Mouse (Mus musculus): ENCODE data around the gene Klhdc4.

The Klhdc4 gene

DNA sequence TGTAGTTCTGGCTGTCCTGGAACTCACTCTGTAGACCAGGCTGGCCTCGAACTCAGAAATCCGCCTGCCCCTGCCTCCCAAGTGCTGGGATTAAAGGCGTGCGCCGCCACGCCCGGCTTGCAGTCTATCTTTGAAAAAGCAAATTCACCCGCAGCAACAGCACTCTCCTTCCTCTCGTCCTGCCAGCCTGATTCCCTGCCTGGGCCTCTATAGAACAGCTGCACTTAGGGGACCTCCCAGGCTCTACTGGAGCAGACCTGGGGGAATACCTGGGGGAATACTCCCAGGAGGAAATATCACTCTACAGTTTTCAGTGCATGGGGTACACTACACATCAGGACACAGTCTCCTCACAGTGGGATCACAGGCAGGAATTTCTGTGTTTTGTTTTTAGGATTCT is 19.9 kb upstream of the Klhdc4 start:
- no peak for DNase-seq (ENCODE audit: low spot score)

DNA sequence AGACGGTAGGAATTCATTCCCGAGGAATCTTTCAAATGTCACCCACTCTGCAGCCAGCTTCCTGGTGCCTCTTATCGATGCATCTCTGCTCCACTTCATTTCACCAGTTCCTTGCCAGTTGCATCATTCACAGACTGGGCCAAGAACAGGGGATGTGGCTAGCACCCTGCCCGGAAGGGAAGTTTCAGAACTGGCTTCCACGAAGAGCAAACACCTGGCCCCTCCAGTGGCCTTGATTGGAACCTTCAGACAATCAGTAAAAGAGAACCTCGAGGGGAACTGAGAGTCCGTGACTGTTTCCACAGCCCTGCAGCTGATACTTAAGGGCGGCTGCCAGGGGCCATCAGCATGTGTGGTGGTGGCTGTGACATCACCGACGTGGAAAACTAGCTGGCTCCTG is 19.1 kb upstream of the Klhdc4 start:
- no peak for DNase-seq (ENCODE audit: low spot score)

DNA sequence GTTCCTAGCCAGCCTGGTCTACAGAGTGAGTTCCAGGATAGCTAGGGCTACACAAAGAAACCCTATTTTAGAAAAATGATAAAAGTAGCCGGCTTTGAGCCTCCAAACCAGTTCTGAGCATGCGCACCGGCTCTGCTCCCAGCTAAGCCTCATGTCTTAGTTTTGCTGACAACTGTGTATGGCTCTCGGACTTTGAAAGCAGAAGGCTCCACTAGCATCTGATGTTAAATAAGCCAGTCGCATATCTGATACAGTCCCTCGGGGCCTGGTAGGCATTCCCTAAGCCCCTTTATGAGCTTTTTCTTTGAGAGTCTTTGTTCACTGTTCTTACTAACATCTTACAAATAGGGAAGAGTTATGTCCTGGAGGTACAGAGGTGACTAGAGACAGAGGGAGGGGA is 18.6 kb upstream of the Klhdc4 start:
- no peak for DNase-seq (ENCODE audit: low spot score)

DNA sequence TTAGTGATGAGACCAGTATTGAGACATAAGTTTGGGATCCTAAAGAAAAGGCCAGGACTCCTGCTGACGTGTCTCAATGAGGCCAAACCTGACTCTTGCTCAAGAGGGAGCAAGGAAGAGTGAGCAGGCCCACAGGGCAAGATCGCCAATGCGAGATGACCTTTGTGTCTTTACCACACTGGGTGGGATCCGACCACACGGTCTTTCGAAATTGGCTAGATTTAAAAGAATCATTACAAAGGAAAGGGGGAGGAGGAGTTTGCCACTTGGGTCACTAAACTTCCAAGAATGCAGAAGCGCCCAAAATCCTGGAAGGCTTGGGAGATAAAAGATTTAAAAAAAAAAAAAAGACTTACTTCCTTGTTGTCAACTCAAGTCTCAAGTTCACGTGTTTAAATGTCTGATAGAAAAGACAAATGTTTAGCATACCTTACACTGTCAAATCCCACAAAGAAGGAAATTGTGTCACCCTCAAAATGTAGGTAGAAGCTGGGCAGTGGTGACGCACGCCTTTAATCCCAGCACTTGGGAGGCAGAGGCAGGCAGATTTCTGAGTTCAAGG is 18.0 kb upstream of the Klhdc4 start:
- no peak for DNase-seq (ENCODE audit: low spot score)

DNA sequence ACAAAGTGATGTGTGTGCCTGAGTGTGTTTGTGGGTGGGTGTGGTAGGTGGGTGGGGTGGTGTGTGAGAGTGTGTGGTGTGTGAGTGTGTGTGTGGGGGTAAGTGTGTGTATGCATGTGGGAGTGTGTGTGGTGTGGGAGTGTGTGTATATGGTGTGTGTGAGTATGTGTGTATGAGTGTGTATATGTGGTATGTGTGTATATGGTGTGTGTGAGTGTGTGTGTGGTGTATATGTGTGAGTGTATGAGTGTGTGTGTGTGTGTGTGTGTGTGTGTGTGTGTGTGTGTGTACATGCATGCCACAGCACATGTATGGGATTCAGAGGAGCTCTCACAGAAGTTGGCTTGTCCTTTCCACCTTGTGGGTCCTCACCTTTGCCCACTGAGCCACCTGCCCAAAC is 17.4 kb upstream of the Klhdc4 start:
- DNase-seq (ENCODE audit: low spot score), result no peak

DNA sequence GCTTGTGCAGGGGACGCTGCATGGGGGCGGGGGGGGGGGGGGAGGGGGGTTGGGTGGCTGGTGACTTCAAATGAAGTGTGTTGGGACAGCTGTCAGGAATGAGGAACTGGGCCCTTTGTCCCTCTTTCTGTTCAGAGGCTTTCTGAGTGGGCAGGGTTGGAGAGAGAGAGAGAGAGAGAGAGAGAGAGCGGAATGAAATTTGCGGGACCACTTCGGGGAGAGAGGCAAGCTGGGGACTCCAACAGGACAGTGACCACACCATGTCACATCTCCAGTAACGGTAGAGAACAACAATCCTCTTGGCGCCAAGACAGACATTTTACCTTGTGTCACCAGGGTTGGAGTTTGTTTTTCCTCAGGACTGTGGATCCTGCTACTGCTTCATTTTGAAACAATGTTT is 15.4 kb upstream of the Klhdc4 start:
- no peak for DNase-seq (ENCODE audit: low spot score)

DNA sequence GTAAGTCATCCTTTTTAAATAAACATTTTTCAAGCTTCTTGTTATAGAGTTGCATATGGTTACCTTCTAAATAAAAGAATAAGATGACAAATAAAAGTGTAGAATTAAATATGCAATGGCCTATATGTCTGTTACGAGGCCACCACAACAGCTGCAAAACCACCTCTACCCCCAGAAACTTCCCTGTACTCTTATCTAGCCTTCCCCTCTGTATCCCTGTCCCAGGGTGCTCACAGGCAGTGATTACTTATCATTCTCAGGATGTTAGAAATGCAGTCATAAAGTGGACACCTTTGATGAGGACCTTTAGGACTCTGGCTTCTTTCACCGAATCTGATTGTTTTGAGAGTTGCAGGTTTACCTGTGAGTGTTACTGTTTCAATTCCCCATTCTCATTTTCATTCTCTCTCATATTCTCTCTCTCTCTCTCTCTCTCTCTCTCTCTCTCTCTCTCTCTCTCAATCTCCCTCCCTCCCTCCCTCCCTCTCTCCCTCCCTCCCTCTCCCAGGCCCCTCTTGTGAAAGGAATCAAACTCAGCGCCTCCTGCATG is 13.9 kb upstream of the Klhdc4 start:
- no peak for DNase-seq (ENCODE audit: low spot score)

DNA sequence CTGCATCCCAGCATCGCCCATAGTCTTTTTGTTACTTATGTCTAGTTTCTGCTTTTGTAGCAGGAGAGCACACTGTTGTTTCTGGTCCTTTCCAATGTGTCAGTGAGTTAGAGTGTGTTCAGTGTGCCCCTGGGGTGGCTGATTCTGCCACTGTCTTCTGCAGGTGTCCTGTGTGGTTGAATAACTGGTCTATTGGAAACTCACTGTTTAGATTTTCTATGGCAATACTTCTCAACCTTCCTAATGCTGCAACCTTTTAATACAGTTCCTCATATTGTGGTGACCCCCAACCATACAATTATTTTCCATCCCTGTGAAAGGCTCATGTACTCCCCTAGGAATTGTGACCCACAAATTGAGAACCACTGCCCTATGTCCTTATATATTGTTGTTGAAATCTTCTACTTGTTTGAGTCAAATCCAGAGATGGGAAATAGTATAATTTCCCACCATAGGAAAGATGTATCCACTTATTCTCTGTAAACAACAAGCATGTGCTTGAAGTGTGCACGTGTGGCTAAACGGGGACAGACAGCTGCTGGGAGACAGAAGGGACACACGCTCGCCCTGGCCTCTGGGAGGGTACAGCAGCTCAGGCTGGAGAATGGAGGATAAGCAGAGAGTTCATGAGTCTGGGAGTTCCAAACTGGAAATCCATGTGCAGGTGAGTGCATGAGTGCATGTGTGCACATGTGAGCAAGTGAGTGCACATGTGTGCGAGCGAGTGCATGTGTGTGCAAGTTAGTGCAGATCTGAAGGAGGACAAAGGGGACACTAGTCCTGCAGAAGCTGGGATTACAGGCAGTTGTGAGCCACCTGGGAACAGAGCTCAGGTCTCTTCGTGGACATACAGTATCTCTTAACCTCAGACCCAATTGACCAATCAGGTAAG is 12.9 kb upstream of the Klhdc4 start:
- no peak for DNase-seq (ENCODE audit: low spot score)

DNA sequence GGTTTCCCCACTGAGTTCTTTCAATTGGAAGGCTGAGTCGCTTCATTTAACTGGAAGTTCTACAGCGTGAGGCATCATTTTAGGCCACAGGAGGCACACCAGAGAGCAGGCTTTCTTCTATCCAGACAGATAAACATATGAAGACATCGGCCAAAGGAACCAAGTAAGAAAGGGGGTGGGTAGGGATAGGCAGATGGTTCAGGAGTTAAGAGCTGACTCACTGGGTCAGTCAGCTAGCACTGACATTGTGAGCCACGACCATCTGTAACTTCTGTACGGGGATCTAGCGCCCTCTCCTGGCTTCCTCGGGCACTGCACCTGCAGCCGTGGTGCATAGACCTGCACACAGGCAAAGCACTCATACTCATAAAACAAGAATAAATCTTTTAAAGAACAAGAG is 11.9 kb upstream of the Klhdc4 start:
- no peak for DNase-seq (ENCODE audit: low spot score)

DNA sequence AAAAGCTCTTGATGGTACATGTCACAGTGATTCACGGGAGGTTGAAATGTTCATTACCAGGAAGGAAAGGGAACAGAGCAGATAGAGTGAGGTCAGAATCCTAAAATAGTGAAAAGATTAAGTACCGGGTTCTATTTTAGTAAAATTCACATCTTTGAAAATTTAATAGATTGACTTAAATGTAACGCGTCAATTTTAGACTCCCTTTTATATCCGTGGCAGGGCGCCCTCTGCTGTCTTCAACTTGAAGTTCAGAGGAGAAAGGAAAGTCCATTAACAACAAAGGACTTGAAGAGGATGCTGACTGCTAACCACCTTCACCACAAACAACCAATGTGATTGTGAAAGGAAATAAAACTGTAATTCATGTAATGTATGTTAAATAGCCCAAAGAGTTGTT is 3.1 kb upstream of the Klhdc4 start:
- no peak for DNase-seq (ENCODE audit: low spot score)

DNA sequence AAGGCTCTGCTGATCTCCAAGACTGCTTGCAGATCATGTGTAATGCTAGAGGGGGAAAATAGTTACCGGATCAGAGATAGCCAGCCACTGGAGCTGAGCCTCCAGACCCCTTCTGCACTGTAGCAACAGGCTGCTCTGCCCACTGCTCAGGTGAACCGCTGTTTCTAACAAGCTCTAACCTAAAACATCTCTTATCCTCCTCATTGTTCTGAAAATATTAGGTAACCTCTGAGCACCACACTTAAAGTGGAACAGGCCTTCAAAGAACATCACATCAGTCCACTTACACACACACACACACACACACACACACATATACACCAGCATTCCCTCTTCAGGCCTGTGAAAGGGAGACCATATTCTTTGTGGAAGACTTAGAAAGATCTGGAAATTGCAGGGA is 2.7 kb upstream of the Klhdc4 start:
- DNase-seq (ENCODE audit: low spot score), result no peak

DNA sequence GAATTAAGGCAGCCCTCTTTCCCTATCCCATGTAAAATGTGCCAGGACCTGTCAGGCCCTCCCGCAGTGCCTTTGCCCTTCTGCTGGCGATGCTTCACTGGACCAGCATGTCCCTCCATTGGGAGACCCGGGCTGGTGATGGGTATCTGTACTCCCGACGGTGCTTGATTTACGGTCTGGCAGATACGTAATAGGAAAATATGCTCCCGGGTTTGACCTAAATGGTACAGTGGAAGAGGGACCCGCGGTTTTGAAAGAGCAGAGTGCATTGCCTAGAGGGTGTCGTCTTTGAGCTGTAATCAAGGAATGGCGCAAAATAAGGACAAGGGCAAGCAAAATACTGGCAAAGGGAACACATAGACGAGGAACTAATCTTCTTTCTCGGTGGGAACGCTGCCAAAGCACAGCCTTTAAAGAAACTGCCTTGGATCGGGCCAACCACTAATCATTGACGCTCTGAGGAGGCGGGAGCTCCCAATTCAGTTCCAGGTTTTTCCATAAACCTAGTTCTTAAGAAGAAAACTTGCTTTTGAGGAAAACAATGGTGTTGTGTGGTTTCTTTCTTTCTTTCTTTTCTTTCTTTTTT is 501 bp upstream of the Klhdc4 start:
- DNase-seq (ENCODE audit: low spot score), result no peak

DNA sequence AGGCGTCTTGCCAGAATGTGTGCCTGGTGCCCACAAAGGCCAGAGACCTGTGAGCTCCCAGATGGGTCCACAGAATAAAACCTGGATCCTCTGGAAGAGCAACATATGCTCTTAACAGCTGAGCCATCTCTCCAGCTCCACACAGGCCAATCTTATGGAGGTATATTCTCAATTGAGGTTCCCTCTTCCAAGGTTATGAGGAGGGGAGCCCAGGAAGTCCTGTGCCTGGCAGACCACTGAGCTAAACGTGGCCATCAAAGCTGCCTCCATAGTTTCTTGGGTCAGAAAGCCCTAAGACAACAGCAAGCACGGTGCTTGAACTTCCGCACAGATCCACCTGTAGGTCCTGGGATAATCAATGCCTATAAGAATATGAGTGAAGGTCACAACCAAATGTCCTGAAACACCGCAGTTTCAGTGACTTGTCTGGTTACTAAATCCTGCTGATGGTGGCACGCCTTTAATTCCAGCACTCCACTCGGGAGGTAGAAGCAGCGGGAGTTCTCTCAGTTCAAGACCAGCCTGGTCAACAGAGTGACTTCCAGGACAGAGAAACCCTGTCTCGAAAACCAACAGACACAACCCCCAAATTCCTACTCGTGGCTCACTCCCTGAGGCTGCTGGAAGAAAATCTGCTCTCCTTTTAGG is 869 bp downstream of the Klhdc4 start:
- DNase-seq (ENCODE audit: low spot score), result no peak

DNA sequence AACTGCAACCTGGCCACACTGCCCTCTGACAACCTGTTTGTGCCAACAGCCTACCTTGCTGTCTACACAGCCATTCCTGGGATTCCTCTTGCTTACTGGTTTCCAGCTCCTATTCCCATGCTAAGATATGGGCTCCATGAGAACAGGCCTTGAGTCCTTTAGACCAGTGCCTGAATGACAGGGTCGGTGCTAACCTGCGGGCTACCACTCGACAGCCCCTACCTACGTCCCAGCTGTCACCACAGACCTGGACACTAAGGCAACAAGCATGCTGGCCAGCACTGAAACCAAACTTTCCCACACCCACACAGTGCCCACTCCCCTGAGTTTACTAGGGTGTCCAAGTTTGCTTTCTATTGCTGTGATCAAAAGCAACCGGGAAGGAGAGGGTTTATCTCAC is 1.6 kb downstream of the Klhdc4 start:
- DNase-seq (ENCODE audit: low spot score), result peak; percentile 3

DNA sequence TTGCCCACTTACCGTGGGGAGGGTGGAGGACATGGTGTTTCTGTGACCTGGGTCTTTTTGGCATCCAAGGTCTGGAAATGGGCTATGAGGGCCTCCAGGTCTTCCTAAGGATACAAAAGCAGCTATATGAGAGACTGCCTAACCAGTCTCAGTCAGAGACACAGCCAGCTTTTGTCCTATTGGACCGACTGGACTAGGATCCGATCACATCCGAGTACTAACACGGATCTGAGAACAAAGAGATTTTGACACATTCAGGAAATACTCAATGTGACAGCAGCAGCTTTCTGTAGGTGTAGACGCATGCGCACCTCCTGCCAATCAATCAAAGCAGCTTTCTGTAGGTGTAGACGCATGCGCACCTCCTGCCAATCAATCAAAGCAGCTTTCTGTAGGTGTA is 7.6 kb downstream of the Klhdc4 start:
- no peak for DNase-seq (ENCODE audit: low spot score)

DNA sequence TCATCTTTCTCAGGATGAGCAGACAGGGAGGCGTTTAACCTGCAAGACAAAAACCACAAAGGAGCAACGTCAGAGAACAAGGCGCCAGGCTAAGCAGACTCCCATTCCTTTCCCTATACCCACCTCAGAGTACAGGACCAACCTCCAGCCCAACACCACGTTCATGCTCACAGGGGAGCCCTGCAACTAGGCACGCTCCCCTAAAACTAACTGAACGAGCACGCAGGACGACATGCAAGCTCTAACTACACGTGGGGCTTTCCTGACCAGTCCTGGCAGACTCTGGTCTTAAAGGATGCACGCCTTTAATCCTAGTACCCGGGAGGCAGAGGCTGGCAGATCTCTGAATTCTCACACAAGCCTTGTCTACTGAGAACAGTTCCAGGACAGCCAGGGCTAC is 8.0 kb downstream of the Klhdc4 start:
- no peak for DNase-seq (ENCODE audit: low spot score)

DNA sequence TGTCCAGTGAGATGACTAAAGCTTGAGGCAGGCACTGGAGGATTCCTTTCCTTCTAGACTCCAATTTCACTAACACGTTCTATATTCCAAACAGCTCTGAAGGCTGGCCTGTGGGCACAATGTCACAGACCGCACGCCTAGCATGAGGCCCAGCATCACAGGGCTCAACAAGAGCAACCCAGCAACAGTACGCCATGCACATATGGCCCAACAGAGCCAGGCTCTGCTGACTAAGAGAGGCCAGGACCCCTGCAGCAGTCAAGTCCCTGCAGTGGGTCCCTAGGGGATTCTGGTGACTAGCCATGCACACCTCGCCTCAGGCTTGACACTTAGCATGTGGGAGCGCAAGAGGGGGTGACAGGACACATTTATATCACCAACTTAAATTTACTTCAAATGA is 8.5 kb downstream of the Klhdc4 start:
- DNase-seq (ENCODE audit: low spot score), result no peak

DNA sequence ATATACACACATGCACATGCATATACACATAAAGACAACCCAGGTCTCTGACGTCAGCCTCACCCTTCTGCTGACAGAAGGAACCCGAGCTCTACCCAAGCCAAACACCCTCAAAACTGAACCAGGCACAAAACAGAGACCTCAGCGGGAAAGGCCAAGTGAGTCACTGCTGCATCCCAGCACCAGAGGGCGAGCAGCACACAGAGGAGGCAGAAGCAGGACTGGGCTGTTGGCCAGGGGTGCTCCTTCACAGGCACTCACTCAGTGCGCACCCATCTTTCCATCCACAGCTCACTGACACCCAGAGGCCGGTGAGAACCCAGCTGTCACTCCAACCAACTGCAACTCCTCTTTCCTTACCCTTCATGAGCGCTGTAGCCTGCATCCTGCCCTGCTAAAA is 11.1 kb downstream of the Klhdc4 start:
- DNase-seq (ENCODE audit: low spot score), result no peak

DNA sequence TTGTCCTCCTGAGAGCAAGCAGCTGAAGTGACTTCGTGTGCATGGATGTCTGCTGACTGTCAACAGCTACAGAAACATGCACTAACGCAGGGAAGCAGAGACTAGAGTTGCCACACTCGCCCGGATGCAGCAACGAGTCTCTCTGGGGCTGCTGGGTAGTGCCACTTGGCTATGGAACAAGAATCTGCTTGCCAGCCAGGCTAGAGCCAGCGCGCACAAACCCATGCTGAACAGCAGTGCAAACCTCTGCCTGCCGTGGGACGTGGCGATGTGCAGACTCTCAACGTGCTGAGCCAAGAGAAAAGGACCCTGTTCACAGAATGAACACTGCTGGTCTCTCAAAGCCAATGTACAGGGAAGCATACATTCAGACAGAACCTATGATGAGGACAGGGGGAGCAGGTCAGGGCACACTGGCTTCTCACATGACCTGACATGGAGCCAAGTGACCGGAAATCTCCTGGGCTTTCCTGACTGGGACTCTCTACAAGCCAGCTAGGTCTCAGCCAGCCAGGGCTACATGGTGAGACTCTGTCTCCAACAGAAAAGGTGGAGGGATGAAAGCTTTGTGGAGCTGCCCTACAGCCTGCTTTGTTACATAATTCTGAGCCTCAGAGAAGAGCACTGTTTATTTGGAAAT is 17.3 kb downstream of the Klhdc4 start:
- DNase-seq (ENCODE audit: low spot score), result no peak

DNA sequence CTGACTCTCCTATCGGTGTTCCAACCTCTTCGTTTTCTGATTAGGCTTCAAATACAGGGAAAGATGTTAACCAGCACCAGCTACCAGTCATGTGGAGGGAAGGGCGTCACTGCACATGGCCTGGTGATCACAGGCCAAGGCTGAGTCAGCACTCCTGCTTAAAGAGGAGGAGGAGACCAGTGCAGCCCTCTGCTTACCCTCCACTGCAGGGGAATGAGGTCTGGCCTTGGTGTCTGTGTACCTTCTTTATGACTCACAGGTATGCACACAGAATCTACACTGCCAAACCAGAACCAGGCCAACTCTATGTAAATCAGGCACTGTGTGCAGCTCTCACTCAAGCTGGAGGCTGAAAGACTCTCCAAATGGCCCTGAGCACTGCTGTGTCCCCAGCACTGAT is 17.9 kb downstream of the Klhdc4 start:
- no peak for DNase-seq (ENCODE audit: low spot score)

DNA sequence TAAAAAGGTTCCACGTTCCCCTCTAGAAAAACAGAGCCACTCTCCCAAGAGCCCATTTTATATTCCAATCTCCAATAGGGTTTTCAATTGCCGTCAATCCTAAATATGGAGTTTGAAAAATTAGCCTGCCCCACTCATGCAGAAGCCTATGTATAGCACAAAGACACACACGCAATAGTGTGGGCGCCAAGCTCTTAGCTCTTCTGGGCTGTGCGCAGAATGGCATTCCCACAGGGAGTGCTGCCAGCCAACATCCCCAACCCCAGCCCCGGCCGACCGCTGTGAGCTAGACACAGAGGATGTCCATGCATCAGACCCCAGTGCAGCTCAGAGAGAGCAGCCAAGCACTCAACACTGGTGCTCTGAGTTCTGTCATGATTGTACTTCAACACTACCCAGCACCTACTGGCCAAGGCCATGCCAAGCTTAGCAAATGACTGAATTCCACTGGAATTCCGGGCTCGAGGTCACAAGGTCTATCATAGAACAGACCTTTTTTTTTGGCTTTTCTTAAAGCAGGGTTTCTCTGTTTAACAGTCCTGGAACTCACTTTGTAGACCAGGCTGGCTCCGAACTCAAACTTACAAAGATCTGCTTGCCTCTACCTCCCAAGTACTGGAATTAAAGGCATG is 19.7 kb downstream of the Klhdc4 start:
- DNase-seq (ENCODE audit: low spot score), result no peak

DNA sequence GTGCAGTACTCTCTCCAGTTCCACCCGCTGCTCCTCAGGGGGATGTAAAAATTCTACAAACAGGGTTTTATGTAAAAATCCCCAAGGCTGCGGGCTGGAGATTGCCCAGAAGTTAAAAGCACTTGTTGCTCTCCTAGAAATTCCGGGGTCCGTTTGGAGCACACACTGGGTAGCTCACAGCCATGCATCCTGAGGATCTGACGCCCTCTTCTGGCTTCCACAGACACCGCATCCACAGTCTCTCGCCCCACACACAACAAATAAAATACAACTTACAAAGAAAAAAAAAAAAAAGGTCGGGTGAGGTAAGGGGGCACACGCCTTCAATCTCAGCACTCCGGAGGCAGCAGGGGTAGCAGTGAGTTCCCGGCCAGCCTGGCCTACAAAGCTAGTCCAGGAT is 21.3 kb downstream of the Klhdc4 start:
- DNase-seq (ENCODE audit: low spot score), result no peak

Measured in urinary bladder, postnatal 10 days (tissue).